Mouse (Mus musculus): Measurements from ENCODE around the gene Utrn.

Gene Utrn

DNA sequence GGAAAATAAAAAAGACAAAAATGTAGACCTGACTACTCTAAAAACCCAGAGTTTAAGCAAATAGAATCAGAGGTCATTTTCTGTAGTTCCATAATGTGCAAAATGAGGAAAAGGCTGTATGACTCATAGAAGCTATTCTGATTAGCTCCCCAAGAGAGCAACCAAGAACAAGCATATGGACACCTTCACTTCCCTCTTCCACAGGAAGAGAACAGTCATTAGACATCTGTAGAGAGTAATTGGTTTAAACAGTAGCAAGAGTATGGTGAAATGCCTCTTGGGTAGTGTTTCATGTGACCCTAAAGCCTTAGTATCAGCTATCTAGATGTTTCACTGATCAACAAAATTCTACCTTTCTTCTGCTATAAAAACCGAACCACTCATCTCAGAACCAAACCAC lies 133.5 kb downstream of the Utrn start:
- DNase-seq (ENCODE audit: low read depth, low spot score): no peak

DNA sequence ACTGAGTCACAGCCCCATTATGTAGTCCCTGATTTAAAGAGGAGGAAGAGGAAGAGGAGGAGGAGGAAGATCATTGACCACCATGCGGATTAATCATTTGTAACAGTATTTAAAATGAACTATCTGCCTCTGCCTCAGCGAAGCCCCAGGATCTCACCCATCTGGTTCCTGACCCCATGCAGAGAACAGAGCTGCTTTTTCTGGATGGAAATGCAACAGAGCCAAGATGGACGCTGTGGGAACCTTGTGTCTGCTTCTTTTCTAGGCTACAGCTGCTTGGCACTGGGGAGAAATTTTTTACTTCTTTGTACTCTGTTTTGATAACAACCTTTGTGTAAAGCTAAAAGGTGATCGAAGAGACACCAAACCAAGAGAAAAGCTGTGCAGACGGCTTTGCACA lies 137.7 kb downstream of the Utrn start:
- DNase-seq (ENCODE audit: low read depth, low spot score): no peak

DNA sequence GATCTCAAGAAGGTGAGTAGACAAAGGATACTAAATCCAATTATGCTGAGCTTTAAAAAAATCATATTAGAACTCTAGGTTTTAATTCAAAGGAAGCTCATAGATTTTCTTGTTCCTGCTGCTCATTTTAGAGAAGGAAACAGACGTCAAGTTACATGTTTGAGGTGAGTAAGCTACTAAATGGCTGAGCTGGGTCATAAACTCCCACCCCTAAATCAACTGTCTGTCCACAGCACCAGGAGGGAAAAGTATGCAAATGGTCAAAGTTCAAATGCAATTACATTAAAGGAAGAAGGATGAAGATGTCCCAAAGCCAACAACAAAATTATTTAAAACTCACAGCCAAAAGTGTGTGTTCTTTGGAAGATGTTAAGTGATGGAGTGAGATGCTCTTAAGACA lies 139.5 kb downstream of the Utrn start:
- no peak for DNase-seq (ENCODE audit: low read depth, low spot score)

DNA sequence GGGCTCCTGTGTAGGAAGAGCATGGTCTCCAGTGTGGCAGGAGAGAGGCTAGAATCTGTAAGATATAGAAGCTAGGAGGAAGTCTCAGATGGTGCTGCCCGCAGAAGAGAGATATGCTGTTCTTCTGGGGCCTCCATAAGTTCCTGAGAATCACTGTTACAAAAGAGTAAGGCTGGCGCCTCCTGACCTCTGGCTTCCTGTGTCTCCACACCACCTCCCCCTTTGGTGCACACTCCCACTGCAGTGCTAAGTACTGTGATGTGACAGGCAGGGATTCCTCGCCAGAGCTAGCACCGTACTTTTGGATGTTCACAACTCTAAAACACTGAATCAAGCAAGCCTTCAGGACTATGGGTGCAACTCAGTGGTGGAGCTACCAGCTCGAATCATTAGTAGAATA lies 140.1 kb downstream of the Utrn start:
- DNase-seq (ENCODE audit: low read depth, low spot score): no peak

DNA sequence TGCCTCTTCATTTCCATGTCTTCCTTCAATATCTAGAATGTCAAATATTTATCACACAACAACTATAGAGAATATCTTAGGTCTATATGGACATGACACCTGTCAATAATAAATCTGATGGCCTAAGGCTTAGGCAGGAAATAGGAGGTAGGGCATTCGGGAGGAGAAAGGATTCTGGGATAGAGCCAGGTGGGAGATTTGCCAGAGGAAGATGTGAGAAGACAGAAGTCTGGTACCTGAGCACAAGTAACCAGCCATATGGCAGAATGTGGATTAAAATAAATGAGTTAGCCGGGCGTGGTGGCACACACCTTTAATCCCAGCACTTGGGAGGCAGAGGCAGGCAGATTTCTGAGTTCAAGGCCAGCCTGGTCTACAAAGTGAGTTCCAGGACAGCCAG lies 141.3 kb downstream of the Utrn start:
- DNase-seq (ENCODE audit: low read depth, low spot score): no peak

DNA sequence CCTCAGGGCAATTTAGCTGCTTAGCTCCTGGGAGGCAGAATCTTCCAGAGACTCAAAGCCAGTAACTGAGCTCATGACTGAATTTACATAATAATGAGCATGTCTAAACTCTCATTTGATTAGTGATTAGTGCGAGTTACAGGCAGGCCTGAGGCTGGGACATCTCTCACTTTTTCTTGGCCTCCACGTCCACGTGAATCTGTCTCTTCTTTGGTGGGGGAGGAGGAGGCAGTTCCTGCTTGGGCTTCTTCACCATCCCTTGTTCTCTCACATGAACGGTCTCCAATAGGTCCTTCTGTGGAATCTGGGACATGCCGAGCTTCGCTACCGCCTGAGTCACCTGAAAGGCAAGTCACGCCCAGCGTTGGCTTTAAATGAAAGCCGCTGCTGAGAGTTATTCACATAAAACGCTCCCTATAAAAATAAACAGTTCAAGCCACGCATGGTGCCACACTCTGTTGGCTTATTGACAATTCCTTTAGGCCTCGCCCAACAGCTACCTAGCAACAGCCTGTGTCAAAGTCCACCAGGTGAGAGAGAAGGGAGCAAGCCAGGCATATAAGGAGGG lies 143.0 kb downstream of the Utrn start:
- DNase-seq (ENCODE audit: low read depth, low spot score): no peak

DNA sequence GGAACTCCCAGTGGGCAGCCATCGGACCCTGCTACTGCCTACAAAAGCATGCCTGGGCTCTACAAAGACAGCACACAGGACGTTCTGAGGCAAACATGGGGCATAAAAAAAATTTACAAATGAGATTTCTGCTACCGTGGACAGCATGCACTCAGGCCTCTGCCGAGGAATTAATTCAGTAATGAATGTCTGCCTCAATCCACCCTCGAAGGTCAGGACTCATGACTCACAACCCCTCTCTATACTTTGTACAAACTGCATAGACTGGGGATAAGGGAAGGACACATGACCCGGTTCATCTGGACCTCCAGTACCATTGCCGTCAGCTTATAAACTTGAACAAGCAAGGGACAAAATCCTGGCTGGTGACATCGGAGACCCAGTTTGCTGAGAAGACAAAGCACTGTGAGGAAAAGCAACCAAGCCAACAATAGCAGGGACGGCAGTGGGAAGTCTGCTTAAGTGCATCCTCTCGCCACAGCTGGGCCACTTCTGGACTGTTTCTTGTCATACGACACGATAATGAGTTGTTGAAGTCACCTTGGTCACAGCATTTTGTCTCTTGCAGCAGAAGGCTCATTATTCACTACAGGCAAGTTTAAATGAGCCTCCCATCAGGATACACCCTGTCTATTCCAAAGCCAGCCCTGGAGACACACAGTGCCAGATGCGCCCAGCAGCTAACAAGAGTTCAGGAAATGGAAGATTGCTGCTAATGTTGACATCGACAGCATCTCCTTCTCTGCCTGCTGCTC lies 144.7 kb downstream of the Utrn start:
- no peak for DNase-seq (ENCODE audit: low read depth, low spot score)

DNA sequence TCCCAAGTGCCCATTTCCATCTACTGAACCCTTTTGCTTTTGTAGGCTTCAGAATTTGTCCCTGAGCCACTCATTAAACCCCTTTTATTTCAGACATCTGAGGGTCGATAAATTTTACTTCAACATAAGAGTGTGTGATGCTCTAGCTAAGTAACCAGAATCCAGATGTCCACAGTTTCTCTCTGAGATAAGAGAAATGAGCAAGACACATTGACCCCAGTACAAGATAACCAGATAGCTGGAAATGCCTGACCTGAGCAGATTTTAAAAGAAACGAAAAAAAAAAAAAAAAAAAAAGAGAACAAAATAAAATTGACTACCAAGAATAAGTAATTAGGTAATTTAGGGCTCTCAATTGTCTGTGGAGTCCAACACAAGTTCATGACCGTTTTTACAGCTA lies 145.9 kb downstream of the Utrn start:
- no peak for DNase-seq (ENCODE audit: low read depth, low spot score)

DNA sequence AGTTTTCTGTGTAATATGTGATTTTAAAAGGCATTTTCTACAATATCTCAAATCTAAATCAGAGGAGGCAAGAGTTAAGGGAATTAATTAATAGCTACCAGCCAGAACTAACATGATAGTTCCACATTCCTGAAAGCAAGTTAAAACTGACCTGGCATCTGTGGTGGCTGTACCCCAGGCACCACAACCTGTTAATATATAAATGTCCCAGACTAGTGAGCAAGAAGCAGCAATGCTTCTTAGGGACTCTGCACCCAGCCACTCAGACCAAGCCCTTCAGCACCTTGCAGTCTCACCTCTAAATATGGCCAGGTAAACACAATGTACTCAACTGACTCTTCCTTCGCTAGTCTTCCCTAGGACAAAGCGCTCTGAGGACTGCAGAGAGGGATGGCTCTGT lies 147.1 kb downstream of the Utrn start:
- DNase-seq (ENCODE audit: low read depth, low spot score): no peak

DNA sequence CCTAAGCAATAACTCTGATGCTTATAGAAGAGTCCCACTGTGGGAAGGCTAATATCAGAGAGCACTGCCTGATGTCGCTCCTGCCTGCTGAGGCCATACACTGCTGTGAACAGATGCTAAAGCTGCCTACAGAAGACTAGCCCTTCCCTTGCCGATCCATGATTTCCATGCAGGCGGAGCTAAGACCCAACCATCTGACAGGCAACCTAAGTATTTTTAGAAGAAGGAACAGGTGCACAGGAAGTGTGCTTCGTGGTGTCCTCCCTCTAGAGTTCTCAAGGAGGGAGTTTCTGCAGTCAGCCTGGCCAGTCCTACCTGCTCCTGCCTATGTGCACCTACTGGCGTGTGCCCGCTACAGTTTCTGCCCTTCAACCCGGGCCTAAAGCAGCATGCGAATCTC lies 150.8 kb downstream of the Utrn start:
- no peak for DNase-seq (ENCODE audit: low read depth, low spot score)

DNA sequence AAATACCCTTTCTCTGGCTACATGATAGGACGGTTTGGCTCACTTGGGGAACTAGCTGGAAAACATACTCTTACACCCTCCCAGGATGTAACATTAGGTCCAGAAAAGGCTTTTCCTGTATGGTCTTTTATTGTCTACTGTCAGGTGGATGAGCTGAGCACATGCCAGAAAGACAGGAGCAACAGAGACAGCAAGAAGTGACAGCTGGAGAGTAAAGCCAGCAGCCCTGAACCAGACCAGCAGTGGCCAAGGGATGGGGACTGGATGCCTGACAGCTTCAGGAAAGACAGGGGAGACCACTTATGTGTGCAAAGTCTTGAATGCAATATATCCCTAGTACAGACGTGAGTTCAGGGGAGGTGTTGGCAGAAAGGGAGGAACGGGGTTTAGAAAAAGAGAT lies 151.8 kb downstream of the Utrn start:
- DNase-seq (ENCODE audit: low read depth, low spot score): no peak

DNA sequence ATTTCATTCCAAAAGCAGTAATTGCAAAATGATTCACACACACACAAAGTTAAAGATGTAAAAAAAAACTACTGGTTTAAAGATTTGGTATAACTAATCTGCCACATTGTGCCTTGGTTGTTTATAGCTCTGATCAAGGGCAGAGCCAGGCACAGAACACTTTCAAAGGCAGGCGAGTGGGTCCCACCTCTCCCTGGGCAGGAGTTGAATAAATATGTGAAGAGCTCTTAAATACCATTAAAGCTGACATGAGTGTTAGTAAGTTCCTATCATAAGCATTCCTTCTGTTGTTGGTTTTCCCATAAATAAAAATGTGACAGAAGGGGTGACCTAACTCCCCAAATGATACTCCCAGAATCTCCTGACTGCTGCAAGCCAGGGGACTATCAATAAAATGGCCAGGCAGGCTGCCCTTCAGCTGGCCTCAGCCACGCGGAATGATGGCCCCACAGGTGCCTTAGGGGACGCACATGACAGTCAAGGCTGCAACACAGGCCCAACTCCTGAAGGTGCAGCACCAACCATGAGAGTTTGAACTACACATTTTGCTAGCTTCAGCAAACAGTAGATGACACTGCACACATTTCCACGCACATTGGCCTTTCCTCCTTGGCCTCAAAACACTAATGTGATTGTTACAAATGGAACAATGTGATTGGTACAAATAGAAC lies 152.4 kb downstream of the Utrn start:
- no peak for DNase-seq (ENCODE audit: low read depth, low spot score)

DNA sequence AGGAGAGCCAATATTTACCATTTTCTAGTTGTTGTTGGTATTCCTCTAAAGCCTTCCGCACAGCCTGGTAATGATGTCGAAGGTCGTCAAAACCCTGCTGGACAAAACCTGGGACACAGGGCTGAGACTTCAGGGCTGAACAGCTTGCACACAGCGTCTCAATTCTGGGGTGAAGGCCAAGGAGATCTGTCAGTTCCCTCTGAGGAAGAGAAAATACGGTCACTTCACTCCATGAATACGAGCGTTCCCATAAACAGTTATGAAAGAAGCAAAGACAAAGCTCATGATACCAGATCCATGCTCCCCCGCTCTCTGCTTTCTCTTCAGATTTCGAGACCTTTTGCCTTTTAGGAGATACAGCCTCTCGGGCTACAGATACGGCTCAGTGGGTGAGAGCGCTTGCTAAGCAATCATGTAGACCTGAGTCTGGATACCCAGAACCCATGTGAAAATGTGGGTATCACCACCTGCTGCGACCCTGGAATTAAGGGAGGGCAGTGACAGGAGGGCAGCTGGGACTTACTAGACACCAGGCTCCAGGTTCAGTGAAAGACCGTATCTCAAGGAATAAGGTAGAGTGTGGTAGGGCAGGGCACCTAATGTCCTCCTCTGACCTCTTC lies 155.8 kb downstream of the Utrn start:
- DNase-seq (ENCODE audit: low read depth, low spot score): no peak

DNA sequence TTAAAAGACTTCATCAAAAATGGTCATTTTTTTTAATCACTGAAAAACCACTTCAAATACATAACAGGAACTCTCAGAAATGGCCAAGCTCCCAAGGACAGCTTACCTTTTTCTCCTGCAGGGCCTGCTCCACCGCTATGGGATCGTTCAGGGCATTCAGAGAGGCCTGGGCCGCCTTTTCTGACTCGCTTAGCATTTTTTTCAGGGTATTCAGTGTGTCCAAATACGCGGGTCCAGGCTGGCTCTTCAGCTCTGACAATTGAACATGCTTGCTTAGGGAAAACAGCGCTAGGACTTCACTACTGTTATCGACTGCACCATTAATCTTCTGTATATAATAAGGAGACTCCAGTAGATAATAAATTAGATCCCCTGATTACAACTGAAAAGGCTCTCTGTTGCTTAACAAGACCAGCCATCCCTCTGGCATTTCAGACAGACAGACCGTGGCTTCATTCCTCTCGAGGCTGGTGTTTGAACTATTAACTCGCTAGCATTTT lies 157.8 kb downstream of the Utrn start:
- DNase-seq (ENCODE audit: low read depth, low spot score): no peak

DNA sequence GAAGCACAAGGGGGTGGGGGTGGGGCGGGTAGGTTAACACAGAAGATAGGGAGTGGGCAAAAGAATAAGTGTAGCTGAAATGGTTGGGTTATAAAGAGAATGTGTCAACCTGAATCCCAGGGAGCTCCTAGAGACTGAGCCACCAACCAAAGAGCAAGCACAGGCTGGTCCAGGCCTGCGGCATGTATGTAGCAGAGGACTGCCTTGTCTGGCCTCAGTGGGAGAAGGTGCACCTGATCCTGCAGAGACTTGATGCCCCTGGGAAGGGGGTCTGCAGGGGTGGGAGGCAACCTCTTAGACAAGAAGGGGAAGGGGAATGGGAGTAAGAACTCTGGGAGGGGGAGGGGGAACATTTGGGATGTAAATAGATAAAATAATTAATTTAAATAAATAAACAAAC lies 162.6 kb downstream of the Utrn start:
- no peak for DNase-seq (ENCODE audit: low read depth, low spot score)

DNA sequence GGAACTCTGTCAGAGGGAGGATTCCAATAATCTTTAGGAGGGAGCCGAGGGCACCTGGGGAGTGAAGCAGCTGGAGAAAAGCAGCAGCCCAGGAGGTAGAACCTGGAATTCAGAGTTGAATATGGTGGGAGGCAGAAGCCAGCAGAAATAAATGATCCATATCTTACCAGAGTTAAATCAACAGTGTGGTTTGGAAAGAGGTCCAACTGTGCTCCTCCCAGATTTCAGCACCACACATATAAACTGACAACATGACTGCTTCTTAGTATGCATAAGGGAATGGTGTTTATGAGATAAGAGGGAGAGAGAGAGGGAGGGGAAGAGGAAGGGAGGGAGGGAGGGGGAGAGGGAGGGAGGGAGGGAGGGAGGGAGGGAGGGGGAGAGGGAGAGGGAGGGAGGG lies 163.2 kb downstream of the Utrn start:
- DNase-seq (ENCODE audit: low read depth, low spot score): no peak

DNA sequence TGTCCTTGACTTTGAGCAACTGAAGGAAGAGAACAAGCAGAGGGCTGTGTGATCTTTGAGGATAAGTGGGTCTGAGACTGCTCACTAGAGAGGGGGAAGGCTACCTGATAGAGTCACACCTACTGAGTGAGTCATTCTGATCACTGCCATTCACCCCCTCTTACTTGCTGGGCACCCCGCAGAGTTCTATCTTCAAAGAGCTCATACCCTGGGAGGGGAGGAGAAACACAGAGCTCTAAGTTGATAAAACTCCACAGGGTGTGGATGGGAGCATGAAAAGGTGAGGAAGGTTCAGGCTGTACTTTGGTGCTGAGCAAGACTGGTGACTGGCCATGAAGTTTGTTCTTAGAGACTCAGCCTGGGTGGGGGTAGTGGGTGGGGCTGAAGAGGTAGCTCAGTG lies 164.9 kb downstream of the Utrn start:
- no peak for DNase-seq (ENCODE audit: low read depth, low spot score)

DNA sequence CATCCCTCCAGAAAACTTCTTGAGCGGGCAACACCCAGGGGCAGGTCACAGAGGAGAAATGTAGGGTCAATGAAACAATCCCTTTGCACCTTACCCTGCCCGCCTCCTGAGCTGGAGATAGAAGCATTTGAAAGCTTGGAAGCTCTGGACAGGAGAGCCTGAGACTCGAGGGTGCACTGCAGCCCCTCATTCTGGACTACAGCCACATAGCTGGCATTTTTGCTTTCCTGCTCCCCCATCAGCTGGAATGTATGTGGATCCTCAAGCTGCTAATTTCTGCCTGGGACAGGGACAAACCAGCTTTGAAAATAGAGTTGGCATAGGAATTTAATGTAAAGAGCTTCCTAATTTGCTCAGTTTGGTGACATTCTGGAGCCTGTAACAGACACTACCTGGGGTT lies 165.6 kb downstream of the Utrn start:
- no peak for DNase-seq (ENCODE audit: low read depth, low spot score)

DNA sequence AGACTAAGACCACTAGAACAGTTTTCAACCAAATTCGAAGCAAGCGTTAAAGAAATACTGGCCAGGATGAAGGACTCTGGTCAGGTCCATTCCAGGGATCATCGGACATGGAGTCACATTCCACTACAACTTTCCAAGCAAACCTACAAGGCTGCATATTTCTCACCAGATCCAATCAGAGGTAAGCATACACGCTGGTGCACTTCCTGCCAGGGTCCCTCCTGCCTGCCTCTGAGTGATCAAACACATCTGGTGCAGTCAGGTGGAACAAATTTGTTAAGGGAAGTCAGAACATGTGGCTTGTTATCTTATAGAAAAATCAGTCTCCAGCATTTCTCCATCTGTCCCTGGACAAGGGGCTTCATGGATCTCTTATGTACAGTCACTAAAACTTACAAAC lies 167.0 kb downstream of the Utrn start:
- DNase-seq (ENCODE audit: low read depth, low spot score): no peak

DNA sequence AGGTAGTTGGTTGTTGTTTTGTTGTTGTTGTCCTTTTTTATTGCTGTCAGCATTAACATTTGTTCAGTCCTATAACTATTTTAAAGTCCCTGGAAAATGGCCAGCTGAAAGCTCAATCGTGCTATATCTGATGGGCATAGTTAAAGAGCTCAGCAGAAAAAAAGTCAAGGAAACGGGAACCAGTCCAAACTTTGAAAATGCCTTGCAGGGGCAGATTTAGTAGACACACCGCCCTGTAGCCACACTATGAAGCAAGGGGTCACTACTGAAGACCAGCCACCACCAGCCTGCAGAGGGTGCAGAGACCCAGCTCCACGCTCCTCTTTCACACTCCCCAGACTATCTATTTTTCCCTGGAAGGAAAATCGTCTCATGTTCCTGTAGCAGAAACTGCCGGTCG lies 167.5 kb downstream of the Utrn start:
- DNase-seq (ENCODE audit: low read depth, low spot score): no peak

DNA sequence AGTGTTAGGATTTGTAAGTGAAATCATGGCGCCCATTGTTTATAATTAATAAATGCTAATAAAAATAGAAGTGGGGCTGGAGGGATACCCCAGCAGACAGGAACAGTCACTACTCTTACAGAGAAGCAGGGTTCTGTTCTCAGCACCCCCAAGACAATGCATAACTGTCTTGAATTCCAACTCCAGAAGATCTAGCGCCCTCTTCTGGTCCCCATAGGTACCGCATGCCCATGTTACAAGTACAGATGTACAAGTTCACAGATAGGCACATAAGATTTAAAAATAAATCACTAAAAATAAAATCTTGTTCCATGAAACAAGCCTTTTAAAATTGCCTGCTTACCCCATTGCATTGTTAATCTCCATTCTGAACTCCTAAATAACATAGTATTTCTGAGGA lies 168.6 kb downstream of the Utrn start:
- no peak for DNase-seq (ENCODE audit: low read depth, low spot score)

DNA sequence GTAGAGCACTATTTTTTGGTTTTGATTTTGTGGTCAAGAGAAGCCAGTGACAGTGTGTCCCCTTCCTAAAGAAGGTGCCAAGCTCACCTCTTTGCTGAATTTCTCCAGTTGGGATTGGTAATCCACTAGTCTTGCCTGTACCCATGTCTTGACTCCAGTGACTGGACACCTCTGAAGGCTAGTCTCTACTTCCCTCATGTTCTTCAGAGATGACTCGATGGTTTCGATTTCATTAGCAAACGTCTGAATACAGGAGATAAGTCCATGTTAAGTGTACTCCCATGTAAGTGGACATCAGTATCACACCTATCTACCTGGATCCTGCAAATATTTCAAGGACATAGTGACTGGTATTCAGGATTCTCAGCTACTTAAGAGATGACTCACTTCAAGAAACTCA lies 171.3 kb downstream of the Utrn start:
- DNase-seq (ENCODE audit: low read depth, low spot score): no peak

DNA sequence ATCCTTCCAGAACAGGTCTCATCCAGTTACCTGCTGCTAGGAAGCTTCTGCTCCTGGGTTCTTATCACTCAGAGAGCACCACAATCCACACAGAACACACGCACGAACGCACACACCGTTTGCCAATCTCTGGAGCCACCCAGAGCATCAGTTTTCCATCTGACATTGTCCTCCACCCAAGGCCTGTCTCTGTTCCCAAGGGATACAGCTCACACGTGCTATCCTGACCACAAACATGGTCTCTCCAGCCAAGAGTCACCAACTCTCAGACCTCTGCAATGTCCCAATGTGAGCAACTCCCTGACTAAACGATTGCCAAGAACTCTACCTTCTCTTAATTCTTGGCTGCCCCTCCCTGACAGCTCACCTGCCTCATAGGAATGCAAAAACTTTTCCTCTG lies 172.5 kb downstream of the Utrn start:
- no peak for DNase-seq (ENCODE audit: low read depth, low spot score)

All from telencephalon, adult 2 months (tissue).